Mouse (Mus musculus) bone marrow, adult 2 months (tissue): ENCODE measurements around the gene Gadd45b.

ENCODE experiments used
- CTCF ChIP-seq: fragments of 200-500 bp; IDR thresholded peaks from 2 replicates; pipeline ENCODE4 v1.5.1; 2011; ENCODE audit warnings: low read length, control low read depth; ENCODE audit not compliant: control insufficient read depth, insufficient read depth
- POLR2A ChIP-seq: fragments of 200-500 bp; IDR thresholded peaks from 2 replicates; pipeline ENCODE4 v1.6.1; 2011; ENCODE audit warnings: low read depth, mild to moderate bottlenecking, control low read depth, low read length, borderline replicate concordance; ENCODE audit not compliant: control insufficient read depth

DNA sequence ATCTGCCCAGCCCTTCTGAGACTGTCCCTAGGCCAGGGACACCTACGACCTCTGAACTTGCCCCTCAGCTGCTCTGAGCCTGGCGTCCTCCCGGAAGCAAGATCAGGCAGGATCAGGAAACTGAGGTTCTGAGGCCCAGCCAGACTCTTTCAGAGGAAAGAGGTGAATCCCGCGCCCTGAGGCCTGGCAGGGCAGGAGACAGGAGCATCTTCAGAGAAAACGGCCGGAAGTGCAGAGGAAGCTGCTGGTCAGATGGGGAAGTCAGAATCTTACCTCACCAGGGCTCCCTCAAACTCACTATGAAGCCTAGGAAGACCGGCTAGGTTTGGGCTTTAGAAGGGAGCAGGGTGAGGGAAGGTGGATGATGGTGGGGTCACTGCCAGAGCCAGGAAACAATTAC lies 13.0 kb downstream of the Gadd45b start:
- TF ChIP-seq POLR2A (no peak), CTCF (no peak)
